Mouse (Mus musculus) heart, postnatal 0 days (tissue): ENCODE data around the gene Nek7.

Source experiments
- CTCF ChIP-seq: IDR thresholded peaks from 2 replicates; pipeline ENCODE4 v1.5.1; 2016; ENCODE audit warnings: antibody characterized with exemption, control low read depth, low read depth
- EP300 ChIP-seq: IDR thresholded peaks from 2 replicates; pipeline ENCODE4 v1.6.1; 2016; ENCODE audit warnings: antibody characterized with exemption, low read depth

DNA sequence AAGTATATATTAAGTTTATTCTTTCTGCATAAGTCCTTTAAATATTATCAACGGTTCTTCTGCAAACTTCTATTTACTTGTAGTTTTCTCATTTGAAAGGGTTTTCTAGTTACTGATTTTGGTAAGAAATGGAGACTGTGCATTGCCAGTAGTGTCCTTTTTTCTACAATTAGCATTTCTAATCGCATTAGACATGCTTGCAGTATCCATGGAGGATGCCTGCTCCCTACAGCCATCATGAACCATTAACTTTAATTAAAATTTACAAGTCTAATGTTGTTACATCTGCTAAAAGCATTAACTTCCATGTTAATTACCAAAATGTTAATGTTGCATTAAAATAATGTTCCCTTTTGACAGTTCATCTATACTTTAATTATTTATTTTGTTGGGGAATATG is 42.4 kb upstream of the Nek7 start:
- TF ChIP-seq CTCF (no peak), EP300 (no peak)
